Mouse (Mus musculus) myocyte (in vitro differentiated cells): ENCODE results near the gene Arhgap9.

Experiments
- E2F4 ChIP-seq: IDR thresholded peaks from one replicate; pipeline ENCODE4 v1.6.1; 2011; ENCODE audit warnings: mild to moderate bottlenecking, control low read depth, moderate library complexity; ENCODE audit not compliant: insufficient read depth
- MAX ChIP-seq: IDR thresholded peaks from one replicate; pipeline ENCODE4 v1.6.1; 2011; ENCODE audit warnings: low read depth, mild to moderate bottlenecking, control low read depth
- MYOG ChIP-seq, 3 experiments: IDR thresholded peaks; one replicate each; pipeline ENCODE4 v1.6.1; 2011; ENCODE audit warnings: control low read depth in 2 of 3, low read depth in 2 of 3, mild to moderate bottlenecking in 2 of 3; ENCODE audit not compliant: insufficient read length in 2 of 3, control insufficient read depth in 1 of 3, insufficient read depth in 1 of 3
- POLR2A ChIP-seq: IDR thresholded peaks from one replicate; pipeline ENCODE4 v1.6.1; 2011; ENCODE audit warnings: low read depth, mild to moderate bottlenecking, control low read depth, moderate library complexity; ENCODE audit not compliant: insufficient read length
- POLR2AphosphoS2 ChIP-seq: IDR thresholded peaks from one replicate; pipeline ENCODE4 v1.6.1; 2011; ENCODE audit warnings: low read depth, control low read depth; ENCODE audit not compliant: insufficient read length
- REST ChIP-seq: IDR thresholded peaks from one replicate; pipeline ENCODE4 v1.6.1; 2011; ENCODE audit warnings: mild to moderate bottlenecking, control low read depth, moderate library complexity; ENCODE audit not compliant: insufficient read depth, insufficient read length
- TCF12 ChIP-seq: IDR thresholded peaks from one replicate; pipeline ENCODE4 v1.6.1; 2011; ENCODE audit warnings: mild to moderate bottlenecking, control low read depth; ENCODE audit not compliant: poor library complexity, insufficient read depth, severe bottlenecking
- USF1 ChIP-seq: IDR thresholded peaks from one replicate; pipeline ENCODE4 v1.6.1; 2011; ENCODE audit warnings: low read depth, mild to moderate bottlenecking, control low read depth, moderate library complexity

- TF ChIP-seq POLR2A, result no peak
- TF ChIP-seq MAX, result no peak
- TF ChIP-seq REST, result no peak
- TF ChIP-seq MYOG (IDR thresholded peaks at IDR 0.05; ENCODE audit: control insufficient read depth in 1 of 3, insufficient read depth in 1 of 3, insufficient read length in 2 of 3, low read depth in 2 of 3), result no peak
- no peak for TF ChIP-seq POLR2AphosphoS2
- no peak for TF ChIP-seq USF1
- no peak for TF ChIP-seq E2F4
- TF ChIP-seq TCF12, result no peak
These were observed 31.0 kb downstream of the Arhgap9 start for GRCm38 (mm10) chr10:127352766-127353165.
